Mouse (Mus musculus) stomach, embryonic 14.5 days (tissue): ENCODE measurements around the gene Rpl13. TPM values are rescaled to one million over a fixed set of nuclear protein-coding genes. Genes with fewer than 3 reads are reported as not detected.

Experiments used
- ATAC-seq: fragments of 200-750 bp; cut with Nextera tagmentation; 2 replicates; pipeline ENCODE4 v1.8.0; 2017; ENCODE audit warnings: low read depth, moderate TSS enrichment; ENCODE audit not compliant: insufficient number of reproducible peaks, insufficient read depth, low FRiP score
- H3K27ac ChIP-seq: fragments of 300-500 bp; sonication (generic); 2 replicates; pipeline ENCODE4 v1.5.1; 2014; ENCODE audit warnings: mild to moderate bottlenecking, low read length, moderate library complexity, mixed read lengths
- H3K27me3 ChIP-seq: fragments of 300-500 bp; sonication (generic); 2 replicates; pipeline ENCODE4 v1.6.1; 2014; ENCODE audit warnings: low read length, control low read depth, mixed read lengths; ENCODE audit not compliant: control insufficient read depth, insufficient read depth
- H3K36me3 ChIP-seq: fragments of 300-500 bp; sonication (generic); 2 replicates; pipeline ENCODE4 v1.6.1; 2014; ENCODE audit warnings: mild to moderate bottlenecking, control low read depth, low read length, moderate library complexity, mixed read lengths; ENCODE audit not compliant: control insufficient read depth, insufficient read depth
- H3K4me1 ChIP-seq: fragments of 300-500 bp; sonication (generic); 2 replicates; pipeline ENCODE4 v1.6.1; 2014; ENCODE audit warnings: low read length, control low read depth, mixed read lengths; ENCODE audit not compliant: control insufficient read depth, insufficient read depth
- H3K4me2 ChIP-seq: fragments of 300-500 bp; sonication (generic); replicated peaks from 2 replicates; pipeline ENCODE4 v1.6.1; 2014; ENCODE audit warnings: low read depth, low read length, control low read depth
- H3K4me3 ChIP-seq: fragments of 300-500 bp; sonication (generic); 2 replicates; pipeline ENCODE4 v1.5.1; 2014; ENCODE audit warnings: low read depth, low read length, control low read depth
- H3K9ac ChIP-seq: fragments of 300-500 bp; sonication (generic); replicated peaks from 2 replicates; pipeline ENCODE4 v1.6.1; 2014; ENCODE audit warnings: low read depth, mild to moderate bottlenecking, control low read depth, low read length, moderate library complexity, mixed read lengths
- H3K9me3 ChIP-seq: fragments of 300-500 bp; sonication (generic); 2 replicates; pipeline ENCODE4 v1.6.1; 2016; ENCODE audit warnings: low read depth, low read length, control low read depth; ENCODE audit not compliant: control insufficient read depth
- WGBS: fragments of 180-500 bp; shearing (Covaris S2); extraction: QIAGEN DNeasy Blood & Tissue Kit; methylation state at CpG from one replicate; pipeline ENCODE4 v1.1.7; 2014; 5-methylcytosine and 5-hydroxymethylcytosine counted together
- polyA plus RNA-seq: library from polyadenylated mRNA; unstranded; fragments of >200 nt; fragmentation: Nextera tagmentation; extraction: Ambion mirVana; gene quantifications from 2 replicates; pipeline ENCODE4 v1.2.1, GENCODE M21; 2014

Rpl13 gene
- polyA plus RNA-seq, 1 experiment from 2014 or later: 1,772 TPM

- Histone ChIP-seq H3K9ac (no peak overlapping the region), H3K4me2 (no peak overlapping the region), H3K36me3 (no peaks in the 10 kb centered on the region), H3K9me3 (no peaks in the 10 kb centered on the region), H3K4me3 (no peak overlapping the region), H3K27ac (no peak overlapping the region), H3K27me3 (peaks cover 18% of the 10 kb centered on the region), H3K4me1 (peaks cover 9% of the 10 kb centered on the region)
- no peak for ATAC-seq
- WGBS: 80% methylated on average over 9 of the region's 9 CpGs
These were observed 10.7 kb downstream of the Rpl13 start for GRCm38 (mm10) chr8:123112892-123113291.

GRCm38 (mm10) chr8:123113908-123114469 is 11.8 kb downstream of the Rpl13 start:
- WGBS: 49% methylated on average over 2 of the region's 2 CpGs
- no peaks in the 10 kb centered on the region for H3K36me3 ChIP-seq
- H3K4me3 ChIP-seq: no peak overlapping the region
- H3K4me2 ChIP-seq: no peak overlapping the region
- H3K27ac ChIP-seq: no peak overlapping the region
- no peaks in the 10 kb centered on the region for H3K9me3 ChIP-seq
- no peak overlapping the region for H3K9ac ChIP-seq
- ATAC-seq: no peak
- H3K27me3 ChIP-seq: peaks cover 28% of the 10 kb centered on the region
- peaks cover 10% of the 10 kb centered on the region for H3K4me1 ChIP-seq

GRCm38 (mm10) chr8:123114644-123115043 is 12.5 kb downstream of the Rpl13 start:
- no peak overlapping the region for H3K27ac ChIP-seq
- peaks cover 28% of the 10 kb centered on the region for H3K27me3 ChIP-seq
- no peak for ATAC-seq
- 34% methylated on average over 3 of the region's 3 CpGs for WGBS
- H3K4me1 ChIP-seq: peaks cover 10% of the 10 kb centered on the region
- no peak overlapping the region for H3K4me2 ChIP-seq
- no peaks in the 10 kb centered on the region for H3K36me3 ChIP-seq
- H3K9me3 ChIP-seq: no peaks in the 10 kb centered on the region
- no peak overlapping the region for H3K4me3 ChIP-seq
- H3K9ac ChIP-seq: no peak overlapping the region

GRCm38 (mm10) chr8:123117127-123117731 is 15.1 kb downstream of the Rpl13 start, which contains the start of gene Cpne7:
Gene Cpne7 (plus strand): TSS chr8:123117374.
- Histone ChIP-seq H3K36me3 (no peaks in the 10 kb centered on the region), H3K27me3 (peaks cover 28% of the 10 kb centered on the region), H3K9ac (no peak within 1 kb of the TSS; the same call in 1 of the 2 replicates), H3K4me2 (peak within 1 kb of the TSS; percentile 95), H3K9me3 (no peaks in the 10 kb centered on the region), H3K4me1 (peaks cover 10% of the 10 kb centered on the region), H3K4me3 (peak within 1 kb of the TSS; percentile 44), H3K27ac (no peak within 1 kb of the TSS)
- ATAC-seq: 0 out of 2 replicates have a peak, but pooled peaks have one; percentile 35
- under 1% methylated on average over 51 of the region's 51 CpGs for WGBS

GRCm38 (mm10) chr8:123117744-123118143 is 15.6 kb downstream of the Rpl13 start:
- ATAC-seq: no peak
- 5% methylated on average over 17 of the region's 17 CpGs for WGBS
- peak overlapping the region; percentile 95 for H3K4me2 ChIP-seq
- H3K4me1 ChIP-seq: peaks cover 10% of the 10 kb centered on the region
- no peaks in the 10 kb centered on the region for H3K36me3 ChIP-seq
- H3K27ac ChIP-seq: no peak overlapping the region
- H3K9me3 ChIP-seq: no peaks in the 10 kb centered on the region
- no peak overlapping the region; the same call in 1 of the 2 replicates for H3K9ac ChIP-seq
- H3K4me3 ChIP-seq: peak overlapping the region; percentile 44
- H3K27me3 ChIP-seq: peaks cover 28% of the 10 kb centered on the region

GRCm38 (mm10) chr8:123122059-123122458 is 19.9 kb downstream of the Rpl13 start:
- no peak for ATAC-seq

GRCm38 (mm10) chr8:123122670-123123069 is 20.5 kb downstream of the Rpl13 start:
- Histone ChIP-seq H3K27ac (no peak overlapping the region), H3K9me3 (no peaks in the 10 kb centered on the region), H3K27me3 (peaks cover 12% of the 10 kb centered on the region), H3K4me2 (no peak overlapping the region), H3K9ac (no peak overlapping the region), H3K36me3 (no peaks in the 10 kb centered on the region), H3K4me1 (peaks cover 6% of the 10 kb centered on the region), H3K4me3 (no peak overlapping the region)
- no peak for ATAC-seq
- 80% methylated on average over 5 of the region's 5 CpGs for WGBS

More at GRCm38 (mm10) chr8:123122059-123122458, 19.9 kb downstream of the Rpl13 start:
- H3K27ac ChIP-seq: no peak overlapping the region
- H3K9ac ChIP-seq: no peak overlapping the region
- H3K36me3 ChIP-seq: no peaks in the 10 kb centered on the region
- no peak overlapping the region for H3K4me3 ChIP-seq
- no peak overlapping the region for H3K4me2 ChIP-seq
- no peaks in the 10 kb centered on the region for H3K9me3 ChIP-seq
- H3K27me3 ChIP-seq: peaks cover 15% of the 10 kb centered on the region
- H3K4me1 ChIP-seq: peaks cover 10% of the 10 kb centered on the region
- 37% methylated on average over 9 of the region's 9 CpGs for WGBS

GRCm38 (mm10) chr8:123126193-123126816 is 24.2 kb downstream of the Rpl13 start:
- ATAC-seq: peak; percentile 76
- Histone ChIP-seq H3K4me1 (peaks cover 3% of the 10 kb centered on the region; the same call in 1 of the 2 replicates), H3K36me3 (no peaks in the 10 kb centered on the region), H3K9me3 (no peaks in the 10 kb centered on the region), H3K4me2 (no peak overlapping the region; the same call in 1 of the 2 replicates), H3K27me3 (no peaks in the 10 kb centered on the region), H3K4me3 (no peak overlapping the region), H3K27ac (no peak overlapping the region), H3K9ac (no peak overlapping the region)
- WGBS: 9% methylated on average over 19 of the region's 19 CpGs
